Mouse (Mus musculus): Measurements from ENCODE around the gene Pspn. TPM values are rescaled to one million over a fixed set of nuclear protein-coding genes. Genes with fewer than 3 reads are reported as not detected.
A peak's percentile ranks its signal among the peaks of the same experiment; 100 is the strongest.

Gene Pspn
- total and polyA plus RNA-seq, 3 experiments, result 1.0 TPM; not detected in 2

DNA sequence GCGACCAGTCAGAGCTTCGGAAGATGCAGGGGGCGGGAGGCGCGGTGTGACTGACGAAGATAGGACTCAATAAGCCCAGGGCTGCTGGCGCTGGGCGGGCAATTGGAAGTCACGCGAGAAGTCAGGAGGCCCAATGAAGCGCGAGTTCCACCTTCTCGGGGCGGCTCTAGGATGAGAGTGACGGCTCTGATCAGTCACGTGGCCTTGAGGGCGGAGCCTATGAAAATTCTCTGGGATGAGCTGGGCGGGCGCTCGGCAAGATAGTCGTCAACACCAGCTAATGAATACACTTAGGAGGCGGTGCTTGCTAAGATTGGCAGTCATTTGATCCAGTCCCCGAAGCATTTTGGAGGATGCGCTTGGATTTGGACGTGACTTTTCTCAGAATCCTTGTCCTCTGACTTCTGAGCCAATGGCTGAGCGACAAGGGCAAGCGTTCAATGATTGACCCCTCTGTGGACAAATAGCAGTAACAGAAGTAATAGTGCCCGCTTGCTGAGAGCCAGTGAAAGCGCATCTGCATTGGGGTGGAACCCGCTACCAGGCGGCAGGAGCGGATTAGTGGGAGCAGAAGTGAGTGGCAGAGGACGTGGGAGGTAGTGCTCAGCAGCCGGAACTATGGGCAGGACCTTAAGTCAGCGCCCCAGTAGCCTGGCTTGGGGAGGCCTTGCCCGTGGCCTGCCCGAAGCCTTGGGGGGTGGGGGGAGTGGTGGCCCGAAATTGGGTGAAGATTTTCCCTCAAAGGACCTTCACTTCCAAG, 32.0 kb upstream of the Pspn start (continued):
- TF ChIP-seq TAL1 (IDR thresholded peaks at IDR 0.05; ENCODE audit: low read length) (no peak), CTCF (IDR thresholded peaks at IDR 0.05 in 2 of 3, conservative IDR thresholded peaks at IDR 0.05 in 1 of 3; ENCODE audit: control insufficient read depth in 1 of 3, insufficient read depth in 1 of 3, low read depth in 2 of 3, low read length in 3 of 3, poor library complexity in 1 of 3, severe bottlenecking in 1 of 3) (no peak), TBP (IDR thresholded peaks at IDR 0.05; ENCODE audit: low read depth, low read length) (peak; percentile 88), RCOR1 (IDR thresholded peaks at IDR 0.05; ENCODE audit: low read depth, low read length) (no peak), USF1 (IDR thresholded peaks at IDR 0.05; ENCODE audit: low read depth, low read length) (peak; percentile 100), ZKSCAN1 (IDR thresholded peaks at IDR 0.05; ENCODE audit: low read depth, low read length) (no peak), EP300 (IDR thresholded peaks at IDR 0.05; ENCODE audit: low read depth in 1 of 2, low read length in 2 of 2) (no peak), MAFK (IDR thresholded peaks at IDR 0.05; ENCODE audit: borderline replicate concordance, low read depth, low read length) (no peak), JUND (IDR thresholded peaks at IDR 0.05; ENCODE audit: low read depth, low read length) (no peak; the same call in 1 of the 2 replicates), ZNF384 (IDR thresholded peaks at IDR 0.05; ENCODE audit: low read depth, low read length) (no peak), MXI1 (IDR thresholded peaks at IDR 0.05; ENCODE audit: low read depth, low read length) (no peak), E2F4 (IDR thresholded peaks at IDR 0.05; ENCODE audit: borderline replicate concordance, low read depth, low read length) (no peak), ELF1 (IDR thresholded peaks at IDR 0.05; ENCODE audit: low read depth, low read length) (peak; percentile 66; the same call in 1 of the 2 replicates), ZC3H11A (IDR thresholded peaks at IDR 0.05; ENCODE audit: low read depth, low read length) (no peak), SIN3A (IDR thresholded peaks at IDR 0.05; ENCODE audit: low read length) (0 out of 2 replicates have a peak, but pooled peaks have one; percentile 34), USF2 (IDR thresholded peaks at IDR 0.05; ENCODE audit: borderline replicate concordance in 1 of 2, insufficient read depth in 1 of 2, low read depth in 1 of 2, low read length in 2 of 2) (peak; percentile 88 to 91), TCF12 (IDR thresholded peaks at IDR 0.05; ENCODE audit: low read depth, low read length) (peak; percentile 46; the same call in 1 of the 2 replicates), POLR2AphosphoS2 (IDR thresholded peaks at IDR 0.05; ENCODE audit: low read length) (peak; percentile 83; the same call in 1 of the 2 replicates), SMC3 (IDR thresholded peaks at IDR 0.05; ENCODE audit: low read depth, low read length) (no peak), RAD21 (IDR thresholded peaks at IDR 0.05; ENCODE audit: low read depth, low read length) (no peak), UBTF (IDR thresholded peaks at IDR 0.05; ENCODE audit: borderline replicate concordance, insufficient read depth, low read depth, low read length) (no peak), POLR2A (IDR thresholded peaks at IDR 0.05; ENCODE audit: control insufficient read depth in 1 of 2, insufficient read depth in 1 of 2, low read depth in 1 of 2, low read length in 2 of 2, poor library complexity in 1 of 2) (peak; percentile 62 to 96), GATA1 (IDR thresholded peaks at IDR 0.05; ENCODE audit: low read depth, low read length) (peak; percentile 49)
